Mouse (Mus musculus): ENCODE results near the gene Sh3bgrl3. TPM values are rescaled to one million over a fixed set of nuclear protein-coding genes. Genes with fewer than 3 reads are reported as not detected.
"Not testable (repeated sequence)": the region's sequence is repeated elsewhere in the genome, so short reads cannot be mapped to it uniquely, and the experiment has no call there.

Sh3bgrl3 gene
- polyA plus RNA-seq, 1 experiment from 2014 or later, result 166 TPM

DNA sequence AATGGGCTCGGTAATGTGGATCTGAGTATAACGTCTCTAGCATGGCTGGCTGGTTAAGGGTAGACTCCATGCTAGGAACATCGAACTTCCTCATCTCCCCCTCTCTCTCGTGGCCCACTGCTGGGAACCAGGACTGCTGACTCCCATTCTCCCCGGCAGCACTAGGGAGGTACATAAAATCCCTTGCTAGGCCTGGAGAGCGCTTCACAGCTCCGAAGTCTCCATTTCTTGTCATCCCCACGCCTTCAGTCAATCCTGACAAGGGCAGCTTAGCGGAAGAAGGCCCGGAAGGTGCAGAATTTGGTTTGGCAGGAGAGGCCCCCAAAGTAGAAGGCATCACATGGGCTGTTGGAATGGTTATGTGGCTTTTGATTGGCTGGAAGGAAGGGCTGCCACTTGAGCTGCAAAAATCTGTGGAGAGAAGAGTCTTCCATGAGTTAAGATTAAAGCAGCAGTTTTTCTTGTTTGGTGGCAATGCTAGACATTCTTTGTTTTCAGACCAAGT, 27.4 kb upstream of the Sh3bgrl3 start:
- no peak for ATAC-seq (ENCODE audit: insufficient read depth)
- Histone ChIP-seq H3K4me1 (replicated peaks) (peaks cover 7% of the 10 kb centered on the region), H3K4me3 (replicated peaks) (no peak overlapping the region), H3K9ac (no peak overlapping the region), H3K4me2 (no peak overlapping the region), H3K27ac (replicated peaks) (no peak overlapping the region), H3K27me3 (no peaks in the 10 kb centered on the region), H3K9me3 (replicated peaks) (no peaks in the 10 kb centered on the region), H3K36me3 (replicated peaks) (peaks cover 52% of the 10 kb centered on the region)
- WGBS (ENCODE audit: insufficient replicate concordance), result 87% methylated on average over 10 of the region's 10 CpGs

GRCm38 (mm10) chr4:134155531-134155930, 26.9 kb upstream of the Sh3bgrl3 start:
- WGBS (ENCODE audit: insufficient replicate concordance), result 81% methylated on average over 6 of the region's 6 CpGs
- H3K9me3 ChIP-seq (replicated peaks), result no peaks in the 10 kb centered on the region

GRCm38 (mm10) chr4:134154354-134154753, 25.8 kb upstream of the Sh3bgrl3 start:
- Histone ChIP-seq H3K4me3 (replicated peaks) (no peak overlapping the region), H3K4me1 (replicated peaks) (peaks cover 7% of the 10 kb centered on the region), H3K4me2 (no peak overlapping the region), H3K27me3 (no peaks in the 10 kb centered on the region), H3K36me3 (replicated peaks) (peaks cover 65% of the 10 kb centered on the region), H3K27ac (replicated peaks) (no peak overlapping the region), H3K9ac (no peak overlapping the region), H3K9me3 (replicated peaks) (no peaks in the 10 kb centered on the region)
- no peak for ATAC-seq (ENCODE audit: insufficient read depth)
- 90% methylated on average over 3 of the region's 3 CpGs for WGBS (ENCODE audit: insufficient replicate concordance)

More at GRCm38 (mm10) chr4:134155531-134155930, 26.9 kb upstream of the Sh3bgrl3 start:
- ATAC-seq (ENCODE audit: insufficient read depth), result no peak
- Histone ChIP-seq H3K4me1 (replicated peaks) (peaks cover 7% of the 10 kb centered on the region), H3K27ac (replicated peaks) (no peak overlapping the region), H3K9ac (no peak overlapping the region), H3K4me2 (no peak overlapping the region), H3K36me3 (replicated peaks) (peaks cover 57% of the 10 kb centered on the region), H3K27me3 (no peaks in the 10 kb centered on the region), H3K4me3 (replicated peaks) (no peak overlapping the region)

DNA sequence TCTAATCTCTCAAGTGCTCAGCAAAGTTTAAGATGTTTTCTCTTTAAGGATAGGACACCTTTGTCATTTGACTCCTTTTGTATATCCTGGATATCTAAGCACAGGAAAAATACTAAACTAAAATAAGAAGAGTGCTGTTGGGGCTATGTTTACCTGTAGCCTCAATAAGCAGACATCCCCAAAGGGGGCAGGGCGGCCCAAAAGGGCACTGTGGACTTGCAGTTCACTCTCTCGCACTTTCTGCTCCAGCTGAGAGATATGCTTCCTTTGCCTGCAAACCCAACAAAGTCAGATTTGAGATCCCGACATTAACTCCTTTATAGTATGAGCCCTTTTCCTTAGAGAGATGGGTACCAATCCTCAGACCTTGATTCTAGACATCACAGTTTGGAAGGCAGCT, 25.1 kb upstream of the Sh3bgrl3 start:
- H3K27ac ChIP-seq (replicated peaks), result no peak overlapping the region
- no peak overlapping the region for H3K9ac ChIP-seq
- H3K36me3 ChIP-seq (replicated peaks), result peaks cover 70% of the 10 kb centered on the region
- WGBS (ENCODE audit: insufficient replicate concordance), result 81% methylated on average over 3 of the region's 3 CpGs
- no peaks in the 10 kb centered on the region for H3K27me3 ChIP-seq
- H3K4me2 ChIP-seq, result no peak overlapping the region
- H3K9me3 ChIP-seq (replicated peaks), result no peaks in the 10 kb centered on the region
- ATAC-seq (ENCODE audit: insufficient read depth), result no peak
- H3K4me3 ChIP-seq (replicated peaks), result no peak overlapping the region
- peaks cover 1% of the 10 kb centered on the region for H3K4me1 ChIP-seq (replicated peaks)

DNA sequence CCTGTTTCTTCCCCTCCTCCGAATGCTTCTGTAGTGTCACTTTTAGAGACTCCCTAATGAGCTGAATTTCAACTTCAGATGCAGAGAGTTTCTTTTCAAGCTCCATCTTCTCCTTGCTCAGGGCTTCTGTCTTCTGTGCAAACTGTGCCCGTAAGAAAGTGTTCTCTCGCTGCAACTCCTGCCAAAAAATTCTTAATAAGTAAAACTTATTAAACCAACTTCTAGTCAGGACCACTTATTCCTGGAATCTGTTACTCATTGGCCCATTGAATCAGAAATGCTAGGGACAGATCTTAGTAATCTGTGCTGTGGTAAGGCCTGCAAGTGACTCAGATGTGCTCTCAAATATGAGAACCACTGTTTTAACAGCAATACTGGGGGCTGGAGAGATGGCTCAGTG, 23.5 kb upstream of the Sh3bgrl3 start:
- Histone ChIP-seq H3K4me1 (replicated peaks) (no peaks in the 10 kb centered on the region), H3K9me3 (replicated peaks) (no peaks in the 10 kb centered on the region), H3K27ac (replicated peaks) (no peak overlapping the region), H3K27me3 (no peaks in the 10 kb centered on the region), H3K4me2 (no peak overlapping the region), H3K36me3 (replicated peaks) (peaks cover 85% of the 10 kb centered on the region), H3K9ac (no peak overlapping the region), H3K4me3 (replicated peaks) (no peak overlapping the region)
- 69% methylated on average over 3 of the region's 3 CpGs for WGBS (ENCODE audit: insufficient replicate concordance)
- ATAC-seq (ENCODE audit: insufficient read depth), result no peak

DNA sequence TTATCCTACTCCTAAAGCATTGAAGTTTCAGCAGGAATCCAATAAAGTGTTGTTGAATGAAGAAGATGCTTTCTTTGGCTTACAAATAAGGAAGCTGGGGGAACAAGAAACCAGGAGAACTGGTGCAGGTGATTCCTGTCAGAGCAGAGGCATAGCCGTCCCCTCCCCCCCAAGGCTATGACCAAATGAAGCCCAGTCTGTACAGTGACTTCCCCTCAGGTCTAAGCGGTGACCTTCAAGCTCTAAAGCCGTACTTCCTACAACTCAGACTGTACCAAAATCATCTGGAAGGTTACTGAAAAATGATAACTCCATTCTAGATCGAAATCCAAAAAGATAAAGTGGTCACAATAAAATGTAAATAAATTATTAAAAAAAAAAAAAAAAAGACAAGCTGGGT, 20.8 kb upstream of the Sh3bgrl3 start:
- H3K9me3 ChIP-seq (replicated peaks), result no peaks in the 10 kb centered on the region
- H3K4me3 ChIP-seq (replicated peaks), result no peak overlapping the region
- 73% methylated on average over 4 of the region's 4 CpGs for WGBS (ENCODE audit: insufficient replicate concordance)
- H3K4me2 ChIP-seq, result no peak overlapping the region
- peaks cover 84% of the 10 kb centered on the region for H3K36me3 ChIP-seq (replicated peaks)
- H3K27me3 ChIP-seq, result no peaks in the 10 kb centered on the region
- no peak overlapping the region for H3K9ac ChIP-seq
- H3K4me1 ChIP-seq (replicated peaks), result no peaks in the 10 kb centered on the region
- no peak for ATAC-seq (ENCODE audit: insufficient read depth)
- H3K27ac ChIP-seq (replicated peaks), result no peak overlapping the region

DNA sequence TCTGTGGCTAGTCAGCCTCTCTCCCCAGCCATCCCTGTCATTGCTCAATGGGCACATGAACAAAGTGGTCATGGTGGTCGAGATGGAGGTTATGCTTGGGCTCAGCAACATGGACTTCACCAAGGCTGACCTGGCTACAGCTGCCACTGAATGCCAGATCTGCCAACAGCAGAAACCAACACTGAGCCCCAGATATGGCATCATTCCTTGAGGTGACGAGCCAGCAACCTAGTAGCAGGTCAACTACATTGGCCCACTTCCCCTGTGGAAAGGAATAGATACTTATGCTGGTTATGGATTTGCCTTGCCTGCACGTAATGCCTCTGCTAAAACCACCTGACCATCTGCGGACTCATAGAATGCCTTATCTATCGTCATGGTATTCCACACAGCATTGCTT, 15.7 kb upstream of the Sh3bgrl3 start:
- H3K9me3 ChIP-seq (replicated peaks); H3K4me2 ChIP-seq; H3K4me3 ChIP-seq (replicated peaks); H3K27me3 ChIP-seq; H3K27ac ChIP-seq (replicated peaks); H3K4me1 ChIP-seq (replicated peaks); H3K9ac ChIP-seq; ATAC-seq (ENCODE audit: insufficient read depth): not testable (repeated sequence)
- peaks cover 64% of the 10 kb centered on the region for H3K36me3 ChIP-seq (replicated peaks)
- WGBS (ENCODE audit: insufficient replicate concordance), result 78% methylated on average over 5 of the region's 5 CpGs

GRCm38 (mm10) chr4:134138857-134139256, 10.3 kb upstream of the Sh3bgrl3 start:
- Histone ChIP-seq H3K4me1 (replicated peaks) (no peaks in the 10 kb centered on the region), H3K9ac (no peak overlapping the region), H3K4me3 (replicated peaks) (no peak overlapping the region), H3K4me2 (no peak overlapping the region), H3K27ac (replicated peaks) (no peak overlapping the region), H3K27me3 (no peaks in the 10 kb centered on the region), H3K36me3 (replicated peaks) (peaks cover 52% of the 10 kb centered on the region), H3K9me3 (replicated peaks) (no peaks in the 10 kb centered on the region)
- no peak for ATAC-seq (ENCODE audit: insufficient read depth)
- WGBS (ENCODE audit: insufficient replicate concordance), result 76% methylated on average over 2 of the region's 2 CpGs

GRCm38 (mm10) chr4:134136280-134136926, 7.8 kb upstream of the Sh3bgrl3 start:
- H3K9ac ChIP-seq, result no peak overlapping the region
- no peak overlapping the region for H3K4me3 ChIP-seq (replicated peaks)
- no peaks in the 10 kb centered on the region for H3K9me3 ChIP-seq (replicated peaks)
- no peak overlapping the region for H3K27ac ChIP-seq (replicated peaks)
- no peaks in the 10 kb centered on the region for H3K27me3 ChIP-seq
- H3K4me1 ChIP-seq (replicated peaks), result peaks cover 9% of the 10 kb centered on the region
- peaks cover 38% of the 10 kb centered on the region for H3K36me3 ChIP-seq (replicated peaks)
- ATAC-seq (ENCODE audit: insufficient read depth), result no peak
- no peak overlapping the region for H3K4me2 ChIP-seq
- 45% methylated on average over 3 of the region's 3 CpGs for WGBS (ENCODE audit: insufficient replicate concordance)

GRCm38 (mm10) chr4:134132519-134133095, 4.0 kb upstream of the Sh3bgrl3 start:
- no peak for ATAC-seq (ENCODE audit: insufficient read depth)

GRCm38 (mm10) chr4:134132117-134132516, 3.5 kb upstream of the Sh3bgrl3 start:
- Histone ChIP-seq H3K9me3 (replicated peaks) (no peaks in the 10 kb centered on the region), H3K27me3 (no peaks in the 10 kb centered on the region), H3K4me2 (no peak overlapping the region), H3K4me3 (replicated peaks) (no peak overlapping the region), H3K9ac (no peak overlapping the region), H3K27ac (replicated peaks) (no peak overlapping the region), H3K4me1 (replicated peaks) (peaks cover 52% of the 10 kb centered on the region), H3K36me3 (replicated peaks) (peaks cover 27% of the 10 kb centered on the region)
- no peak for ATAC-seq (ENCODE audit: insufficient read depth)
- WGBS (ENCODE audit: insufficient replicate concordance), result 74% methylated on average over 3 of the region's 3 CpGs

More at GRCm38 (mm10) chr4:134132519-134133095, 4.0 kb upstream of the Sh3bgrl3 start:
- Histone ChIP-seq H3K27me3 (no peaks in the 10 kb centered on the region), H3K36me3 (replicated peaks) (peaks cover 32% of the 10 kb centered on the region), H3K9ac (no peak overlapping the region), H3K4me3 (replicated peaks) (no peak overlapping the region), H3K9me3 (replicated peaks) (no peaks in the 10 kb centered on the region), H3K27ac (replicated peaks) (no peak overlapping the region), H3K4me1 (replicated peaks) (peaks cover 47% of the 10 kb centered on the region), H3K4me2 (no peak overlapping the region)
- WGBS (ENCODE audit: insufficient replicate concordance), result 60% methylated on average over 8 of the region's 8 CpGs

All from liver, embryonic 15.5 days (tissue).